Comparison of ENCODE assay signal across 30 mouse cellular contexts in genomic region chr1:117113918-117114317, GRCm38 (mm10).
"Had no signal": no experiment of that assay in that cellular context is flagged by ENCODE, and none has a peak within 500 bp of the region (broad histone marks: within the 10 kb centered on the region; RNA-seq: fewer than 3 reads in every experiment).

No protein-coding gene starts in this region.

- H3K4me1 ChIP-seq: limb, embryonic 10.5 days; limb, embryonic 12.5 days; limb, embryonic 13.5 days; limb, embryonic 15.5 days; liver, embryonic 12.5 days; liver, embryonic 13.5 days; liver, embryonic 15.5 days; lung, embryonic 15.5 days; megakaryocyte, embryonic 14.5 days; midbrain, embryonic 10.5 days; midbrain, embryonic 12.5 days; midbrain, embryonic 13.5 days had no signal

- H3K36me3 ChIP-seq: limb, embryonic 10.5 days; limb, embryonic 12.5 days; limb, embryonic 13.5 days; limb, embryonic 15.5 days; liver, embryonic 12.5 days; liver, embryonic 13.5 days; liver, embryonic 15.5 days; lung, embryonic 15.5 days; midbrain, embryonic 10.5 days; midbrain, embryonic 12.5 days; midbrain, embryonic 13.5 days had no signal

- H3K27ac ChIP-seq: left cerebral cortex, adult 2 months; limb, embryonic 10.5 days; limb, embryonic 12.5 days; limb, embryonic 13.5 days; limb, embryonic 15.5 days; liver, embryonic 12.5 days; liver, embryonic 13.5 days; liver, embryonic 14.5 days; liver, embryonic 15.5 days; lung, embryonic 15.5 days; macrophage; midbrain, embryonic 10.5 days; midbrain, embryonic 12.5 days; midbrain, embryonic 13.5 days had no signal

- H3K27me3 ChIP-seq: limb, embryonic 12.5 days; limb, embryonic 13.5 days; limb, embryonic 15.5 days; liver, embryonic 12.5 days; liver, embryonic 13.5 days; liver, embryonic 15.5 days; lung, embryonic 15.5 days; megakaryocyte, embryonic 14.5 days; midbrain, embryonic 12.5 days; midbrain, embryonic 13.5 days had no signal

- ATAC-seq: liver, embryonic 12.5 days; liver, postnatal 0 days; lung, postnatal 0 days; midbrain, embryonic 13.5 days; midbrain, embryonic 16.5 days had no signal

- H3K4me3 ChIP-seq: left cerebral cortex, adult 2 months; limb, embryonic 10.5 days; limb, embryonic 12.5 days; limb, embryonic 13.5 days; limb, embryonic 15.5 days; liver, embryonic 12.5 days; liver, embryonic 13.5 days; liver, embryonic 15.5 days; lung, embryonic 15.5 days; megakaryocyte, embryonic 14.5 days; midbrain, embryonic 10.5 days; midbrain, embryonic 12.5 days; midbrain, embryonic 13.5 days; myocyte had no signal

- H3K9me3 ChIP-seq: limb, embryonic 10.5 days; limb, embryonic 12.5 days; limb, embryonic 13.5 days; limb, embryonic 15.5 days; liver, embryonic 12.5 days; liver, embryonic 13.5 days; liver, embryonic 15.5 days; lung, embryonic 15.5 days; megakaryocyte, embryonic 14.5 days; midbrain, embryonic 10.5 days; midbrain, embryonic 12.5 days; midbrain, embryonic 13.5 days had no signal

- DNase-seq: left cerebral cortex, postnatal 4 days; liver; liver, embryonic 13.5 days; liver, postnatal 0 days; lung, adult 18-20 months; lung, adult 2 months; lung, embryonic 14.5 days; lung, postnatal 10 days; lung, postnatal 14 days; lung, postnatal 36 days; lung, postnatal 4 days; midbrain, embryonic 14.5 days had no signal

- H3K9ac ChIP-seq: limb, embryonic 12.5 days; limb, embryonic 13.5 days; limb, embryonic 15.5 days; liver, embryonic 12.5 days; liver, embryonic 13.5 days; liver, embryonic 14.5 days; liver, embryonic 15.5 days; liver, postnatal 0 days; lung, embryonic 14.5 days; lung, embryonic 15.5 days; midbrain, embryonic 12.5 days; midbrain, embryonic 13.5 days had no signal

- H3K4me2 ChIP-seq: limb, embryonic 12.5 days; limb, embryonic 13.5 days; limb, embryonic 15.5 days; liver, embryonic 11.5 days; liver, embryonic 12.5 days; liver, embryonic 13.5 days; liver, embryonic 15.5 days; lung, embryonic 14.5 days; lung, embryonic 15.5 days; midbrain, embryonic 12.5 days; midbrain, embryonic 13.5 days had no signal
